Mouse (Mus musculus) brain, embryonic 14.5 days (tissue): ENCODE results near the gene Reps2. TPM values are rescaled to one million over a fixed set of nuclear protein-coding genes. Genes with fewer than 3 reads are reported as not detected.

Experiments used
- DNase-seq: peaks from one replicate; pipeline ENCODE4 v3.0.0-alpha.2; 2011; ENCODE audit warnings: low read depth
- CTCF ChIP-seq: fragments of 200-500 bp; IDR thresholded peaks from 2 replicates; pipeline ENCODE4 v1.5.1; 2012; ENCODE audit warnings: inconsistent platforms, mild to moderate bottlenecking, moderate library complexity, borderline replicate concordance; ENCODE audit not compliant: insufficient read depth, insufficient read length; ENCODE audit errors: extremely low read depth
- POLR2A ChIP-seq: fragments of 200-500 bp; IDR thresholded peaks from 2 replicates; pipeline ENCODE4 v1.6.1; 2012; ENCODE audit warnings: mild to moderate bottlenecking, inconsistent platforms, borderline replicate concordance; ENCODE audit not compliant: poor library complexity, insufficient read depth, insufficient read length, severe bottlenecking; ENCODE audit errors: extremely low read depth
- polyA plus RNA-seq: library from polyadenylated mRNA; depleted of rRNA; stranded (reverse); fragments of >200 nt; gene quantifications from 2 replicates; pipeline ENCODE4 v1.2.3, GENCODE M21; 2012

The Reps2 gene
- polyA plus RNA-seq, 1 experiment, result 5.3 TPM

DNA sequence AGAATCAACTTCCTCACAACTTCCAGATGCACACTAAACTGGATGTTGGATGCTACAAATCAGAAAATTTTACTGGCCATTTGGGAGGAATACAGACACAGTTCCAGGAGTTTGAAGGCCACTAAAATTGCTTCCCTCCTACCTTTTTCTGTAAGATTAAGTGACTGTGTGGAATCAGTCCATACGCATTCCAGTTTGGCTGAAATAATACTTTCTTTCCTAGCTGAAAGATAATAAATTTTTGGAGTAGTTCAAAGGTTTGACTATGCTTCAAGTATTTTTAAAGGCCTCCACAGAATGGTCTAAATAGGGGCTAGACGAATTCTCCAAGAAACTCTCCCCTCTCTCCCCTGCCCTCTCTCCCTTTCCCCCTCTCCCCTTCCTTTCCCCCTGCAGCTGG lies 75.0 kb downstream of the Reps2 start:
- TF ChIP-seq POLR2A (no peak), CTCF (no peak)
- DNase-seq, result no peak

DNA sequence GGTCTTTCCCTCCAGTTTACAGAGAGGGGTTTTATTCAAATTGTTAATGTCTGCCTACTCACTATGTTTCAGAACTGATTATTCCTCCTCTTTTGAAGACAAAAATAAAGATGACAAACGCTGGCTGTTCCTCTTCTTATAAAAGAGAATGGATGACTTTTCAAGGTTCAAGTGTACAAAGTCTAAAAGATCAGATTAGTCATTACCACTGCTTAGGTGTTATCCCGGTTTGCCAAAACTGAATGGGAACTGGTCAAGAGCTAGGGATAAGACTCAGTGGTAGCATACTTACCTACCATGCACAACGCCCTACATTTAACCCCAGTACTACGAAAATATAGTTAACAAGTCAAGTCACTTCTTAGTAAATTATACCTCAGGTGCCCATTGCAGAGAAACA lies 77.9 kb downstream of the Reps2 start:
- TF ChIP-seq POLR2A (no peak), CTCF (no peak)
- no peak for DNase-seq

DNA sequence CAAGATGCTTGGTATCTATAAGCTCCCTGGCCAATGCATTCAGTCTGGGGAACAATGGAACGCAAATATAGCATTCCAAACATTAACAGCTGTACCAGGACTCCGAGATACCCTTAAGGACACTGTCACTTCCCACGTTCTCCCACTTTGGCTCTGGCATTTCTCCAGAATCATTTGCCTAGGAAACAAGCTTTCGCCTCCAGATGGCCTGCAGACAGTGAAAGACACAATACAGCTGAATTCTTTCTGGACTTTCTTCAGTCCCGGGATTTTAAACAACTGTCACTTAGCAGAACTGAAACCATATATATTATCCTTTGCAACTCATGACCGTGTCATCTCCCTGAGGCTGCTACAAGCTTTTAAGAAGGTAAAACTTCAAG lies 87.0 kb downstream of the Reps2 start:
- peak; percentile 67 for DNase-seq
- TF ChIP-seq CTCF (no peak), POLR2A (no peak)

DNA sequence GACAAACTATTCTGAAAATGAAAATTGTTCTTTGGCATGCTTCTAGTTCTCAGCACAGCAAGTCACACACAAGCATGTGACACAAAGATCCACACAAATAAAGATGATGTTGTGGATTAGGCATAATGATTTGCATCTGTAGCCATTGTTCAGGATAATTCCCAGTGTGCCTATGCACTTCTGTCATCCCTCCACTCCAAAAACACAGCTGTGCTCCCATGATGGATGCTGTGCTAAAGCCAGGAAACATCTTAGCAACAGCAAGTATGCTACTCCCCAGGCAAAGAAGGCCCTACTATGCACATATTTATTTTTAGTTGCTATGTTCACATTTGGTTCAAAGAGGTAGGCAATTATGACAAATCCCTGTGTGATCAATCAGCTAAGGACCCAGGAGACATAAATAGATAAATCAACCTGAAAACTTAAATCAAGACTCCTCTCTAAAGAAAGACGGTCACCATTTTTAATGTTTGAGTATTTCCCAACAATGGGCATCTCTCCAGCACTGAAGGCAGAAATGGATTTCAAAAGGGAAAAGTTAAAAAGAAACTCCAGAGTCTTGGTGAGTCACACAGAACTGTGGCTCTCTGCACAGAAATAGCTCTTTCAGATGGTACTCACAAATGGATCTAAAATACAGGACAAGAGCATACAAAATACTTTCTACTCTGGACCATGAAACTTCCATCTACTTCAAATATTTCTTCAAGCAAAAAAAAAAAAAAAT lies 87.6 kb downstream of the Reps2 start:
- peak; percentile 49 for DNase-seq
- no peak for TF ChIP-seq CTCF
- TF ChIP-seq POLR2A, result no peak

DNA sequence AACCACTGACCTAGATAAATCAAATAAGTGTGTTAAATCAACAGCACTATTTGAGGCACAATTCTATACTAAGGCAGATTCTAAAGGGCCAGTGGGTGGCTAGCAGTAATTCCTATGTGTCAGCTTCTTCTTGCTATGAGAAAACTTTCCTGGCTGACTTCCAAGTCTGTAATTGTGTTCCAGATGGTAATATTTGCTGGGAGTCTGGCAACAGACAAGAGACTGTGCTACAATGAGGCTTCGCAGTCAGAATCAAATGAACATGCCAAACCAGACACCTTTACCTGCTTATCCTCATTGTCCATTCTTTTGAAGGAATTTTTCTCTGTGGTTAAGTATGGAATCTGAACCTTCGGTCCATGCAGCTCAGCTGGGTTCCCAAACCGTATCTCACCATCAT lies 88.9 kb downstream of the Reps2 start:
- peak; percentile 75 for DNase-seq
- TF ChIP-seq POLR2A (no peak), CTCF (no peak)

DNA sequence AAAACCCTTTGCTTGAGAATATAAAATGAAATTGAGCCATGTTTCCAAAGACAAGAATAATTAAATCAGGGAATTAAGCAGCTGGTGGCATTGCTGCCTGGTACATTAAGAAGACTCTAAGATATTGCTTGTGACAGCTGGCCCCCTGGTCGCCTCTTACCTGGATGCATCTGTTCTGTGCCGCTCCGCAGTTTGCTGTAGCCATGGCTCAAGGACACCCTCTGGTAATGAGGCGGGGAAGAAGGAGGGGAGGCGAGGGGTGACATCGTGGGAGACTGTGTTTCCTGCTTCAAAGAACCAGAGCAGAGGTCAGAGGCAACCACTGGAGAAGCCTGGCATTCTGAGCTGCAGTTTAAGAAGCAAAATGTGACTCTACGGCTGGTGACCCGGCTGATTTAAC lies 91.1 kb downstream of the Reps2 start:
- TF ChIP-seq POLR2A (no peak), CTCF (no peak)
- DNase-seq, result peak; percentile 30

DNA sequence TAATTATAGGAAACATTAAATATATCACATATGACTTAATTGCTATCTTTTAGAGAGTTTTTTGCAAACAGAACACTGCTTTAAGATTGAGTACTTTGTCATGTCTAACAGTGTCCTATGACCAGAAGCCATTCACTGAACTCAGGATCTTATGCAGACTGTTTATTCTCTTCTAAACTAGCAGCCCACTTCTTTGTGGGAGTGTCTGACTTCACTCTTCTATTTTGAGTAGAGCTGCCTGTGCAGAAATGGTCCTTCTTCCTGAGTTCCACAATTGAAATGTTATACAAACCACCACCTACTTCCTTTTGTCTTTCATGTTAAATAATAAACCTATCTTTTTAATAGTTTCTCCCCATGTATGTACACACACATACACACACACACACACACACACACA lies 98.4 kb downstream of the Reps2 start:
- TF ChIP-seq CTCF (no peak), POLR2A (no peak)

DNA sequence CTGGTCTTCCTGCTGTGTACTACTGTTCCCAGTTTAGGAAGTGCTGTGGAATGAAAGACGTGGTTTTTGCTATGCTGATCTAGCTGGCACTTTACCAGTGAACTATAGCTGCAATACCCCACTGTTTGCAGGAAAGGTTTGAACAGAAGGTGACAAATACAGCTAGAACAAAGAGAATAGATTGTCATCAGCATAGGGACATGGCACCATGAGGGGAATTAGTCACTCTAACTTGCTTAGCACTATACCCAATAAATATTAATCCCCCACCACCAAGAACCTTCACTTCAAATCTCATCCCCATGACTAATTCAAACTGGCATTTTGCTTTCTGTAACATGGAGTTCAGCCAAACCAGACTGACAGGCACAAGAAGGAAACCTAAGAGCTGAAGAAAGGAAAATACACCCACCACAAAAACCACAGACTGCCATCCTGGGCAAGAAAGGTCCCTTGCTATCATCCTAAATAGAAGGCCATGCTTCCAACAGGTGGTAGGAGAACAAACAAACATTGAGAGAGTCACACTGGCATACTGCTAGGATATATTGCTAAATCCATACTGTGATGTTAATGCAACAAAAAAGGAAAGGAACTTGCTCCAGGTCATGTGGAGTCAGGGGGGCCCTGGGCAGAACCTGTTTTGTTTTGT lies 100.7 kb downstream of the Reps2 start:
- TF ChIP-seq POLR2A (no peak), CTCF (no peak)
- peak; percentile 65 for DNase-seq

More for the DNA sequence above, 98.4 kb downstream of the Reps2 start:
- no peak for DNase-seq

DNA sequence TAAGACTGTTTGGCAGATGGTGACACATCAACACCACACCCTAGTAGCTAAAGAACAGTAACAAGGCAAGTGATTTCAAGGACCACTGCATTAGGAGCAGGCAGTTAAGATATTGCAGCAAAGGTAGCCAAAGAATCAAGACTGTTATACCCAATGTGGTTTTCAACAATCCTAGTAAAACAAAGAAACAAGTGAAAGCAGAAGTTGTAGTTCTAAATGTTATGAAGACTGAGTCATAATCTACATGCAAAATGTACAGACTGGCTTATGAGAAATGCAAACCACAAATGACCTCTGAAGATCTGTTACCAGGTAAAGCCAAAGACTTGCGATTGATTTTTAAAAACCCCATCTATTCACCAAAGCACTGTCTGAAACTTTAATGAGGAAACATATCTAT lies 101.5 kb downstream of the Reps2 start:
- no peak for TF ChIP-seq POLR2A
- TF ChIP-seq CTCF, result no peak
- no peak for DNase-seq

DNA sequence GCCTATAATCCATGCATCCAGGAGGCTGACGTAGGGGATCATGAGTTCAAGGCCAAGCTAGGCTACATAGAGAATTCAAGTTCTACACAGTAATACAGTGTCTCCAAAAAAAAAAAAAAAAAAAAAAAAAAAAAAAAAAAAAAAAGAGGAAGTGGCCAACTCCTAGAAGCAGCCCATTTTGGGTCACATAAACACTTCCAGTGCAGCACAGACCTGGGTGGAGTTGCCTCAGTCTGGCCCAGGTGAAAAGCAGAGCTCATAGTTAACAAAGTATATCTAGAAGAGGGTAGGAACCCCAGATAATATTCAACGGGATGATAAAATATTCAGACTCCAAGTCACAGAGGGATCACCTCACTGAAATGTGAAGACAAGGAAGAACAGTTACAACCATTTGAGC lies 112.4 kb downstream of the Reps2 start:
- DNase-seq, result no peak

DNA sequence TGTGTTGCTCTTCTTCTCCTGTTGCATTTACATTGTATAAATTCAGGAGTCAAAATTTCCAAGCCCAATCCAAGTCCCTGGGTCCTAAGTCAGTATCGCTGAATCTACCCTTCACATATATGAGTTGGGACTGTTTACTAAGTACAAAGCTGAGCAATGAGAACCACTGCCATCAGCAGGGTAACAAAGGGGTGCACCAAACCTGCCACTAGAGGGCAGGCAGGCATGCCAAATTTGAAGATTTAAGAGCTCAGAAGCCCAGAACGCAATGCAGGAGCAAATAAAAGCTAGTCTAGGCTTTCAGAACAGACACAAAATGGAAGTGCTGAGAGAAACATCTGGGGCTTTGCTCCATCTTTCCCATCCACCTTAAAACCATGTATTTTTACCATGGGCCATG lies 116.2 kb downstream of the Reps2 start:
- no peak for TF ChIP-seq POLR2A
- peak; percentile 67; the same call in 1 of the 2 replicates for TF ChIP-seq CTCF
- DNase-seq, result peak; percentile 80

More for the DNA sequence above, 112.4 kb downstream of the Reps2 start:
- TF ChIP-seq CTCF (no peak), POLR2A (no peak)
